Mouse (Mus musculus) activated CD4-positive, CD25-positive, alpha-beta regulatory T cell, adult 4 months (primary cell): ENCODE measurements around the gene Set. TPM values are rescaled to one million over a fixed set of nuclear protein-coding genes. Genes with fewer than 3 reads are reported as not detected.

ENCODE experiments used
- ATAC-seq: one replicate; pipeline ENCODE4 v1.8.0; 2017
- polyA plus RNA-seq, 2 experiments: library from polyadenylated mRNA; unstranded; fragments of 100-300 nt; shearing (Covaris generic); gene quantifications; one replicate each; pipeline ENCODE4 v1.2.1; 2017

Set gene
- polyA plus RNA-seq, 2 experiments from 2014 or later = 369 to 379 TPM

- peak; percentile 21 for ATAC-seq
Observed at GRCm38 (mm10) chr2:30061215-30062166, 4.3 kb downstream of the Set start.

GRCm38 (mm10) chr2:30062249-30063093, 5.3 kb downstream of the Set start:
- ATAC-seq = no peak

GRCm38 (mm10) chr2:30063235-30063634, 6.1 kb downstream of the Set start:
- no peak for ATAC-seq

GRCm38 (mm10) chr2:30063791-30064190, 6.6 kb downstream of the Set start:
- no peak for ATAC-seq

GRCm38 (mm10) chr2:30064298-30064697, 7.1 kb downstream of the Set start:
- no peak for ATAC-seq

- peak; percentile 72 for ATAC-seq
Observed at GRCm38 (mm10) chr2:30066046-30066901, 9.1 kb downstream of the Set start.

GRCm38 (mm10) chr2:30067031-30067888, 10.1 kb downstream of the Set start:
- ATAC-seq = peak; percentile 11

GRCm38 (mm10) chr2:30067962-30068361, 10.8 kb downstream of the Set start:
- no peak for ATAC-seq

- ATAC-seq = no peak
Observed at GRCm38 (mm10) chr2:30072875-30073274, 15.7 kb downstream of the Set start.

- no peak for ATAC-seq
Observed at GRCm38 (mm10) chr2:30073285-30073684, 16.1 kb downstream of the Set start.

- no peak for ATAC-seq
Observed at GRCm38 (mm10) chr2:30075625-30076024, 18.4 kb downstream of the Set start.

GRCm38 (mm10) chr2:30076439-30076838, 19.3 kb downstream of the Set start:
- no peak for ATAC-seq

GRCm38 (mm10) chr2:30076959-30077358, 19.8 kb downstream of the Set start:
- no peak for ATAC-seq

GRCm38 (mm10) chr2:30077502-30078348, 20.5 kb downstream of the Set start, which contains the start of gene Pkn3:
Gene Pkn3 (plus strand): TSS chr2:30077684.
- peak; percentile 70 for ATAC-seq

GRCm38 (mm10) chr2:30078349-30078712, 21.2 kb downstream of the Set start:
- peak; percentile 15 for ATAC-seq

- ATAC-seq = no peak
Observed at GRCm38 (mm10) chr2:30078760-30079159, 21.6 kb downstream of the Set start.

- no peak for ATAC-seq
Observed at GRCm38 (mm10) chr2:30080181-30080800, 23.1 kb downstream of the Set start.

- no peak for ATAC-seq
Observed at GRCm38 (mm10) chr2:30084113-30084512, 26.9 kb downstream of the Set start.

- no peak for ATAC-seq
Observed at GRCm38 (mm10) chr2:30084632-30085031, 27.5 kb downstream of the Set start.

GRCm38 (mm10) chr2:30087310-30087709, 30.1 kb downstream of the Set start:
- no peak for ATAC-seq
